Comparison of ENCODE assay signal across 19 mouse cellular contexts in genomic region chr7:122366635-122367034, GRCm38 (mm10).
"Had no signal": no experiment of that assay in that cellular context is flagged by ENCODE, and none has a peak within 500 bp of the region (broad histone marks: within the 10 kb centered on the region; RNA-seq: fewer than 3 reads in every experiment).

No protein-coding gene starts in this region.

- H3K36me3 ChIP-seq: kidney, embryonic 15.5 days; limb, embryonic 12.5 days; limb, embryonic 15.5 days had no signal

- H3K4me2 ChIP-seq: kidney, embryonic 15.5 days; limb, embryonic 12.5 days; limb, embryonic 15.5 days; liver, embryonic 11.5 days; lung, embryonic 14.5 days had no signal

- H3K27me3 ChIP-seq: kidney, embryonic 15.5 days; limb, embryonic 12.5 days; limb, embryonic 15.5 days had no signal

- H3K4me3 ChIP-seq: kidney, embryonic 15.5 days; left cerebral cortex, adult 2 months; limb, embryonic 12.5 days; limb, embryonic 15.5 days had no signal

- H3K9ac ChIP-seq: kidney, embryonic 15.5 days; limb, embryonic 12.5 days; limb, embryonic 15.5 days; liver, embryonic 14.5 days; liver, postnatal 0 days; lung, embryonic 14.5 days had no signal

- DNase-seq: kidney, adult 11 months; kidney, adult 8-10 months; kidney, postnatal 10 days; kidney, postnatal 36 days; layer of hippocampus, postnatal 36 days; liver, postnatal 0 days; lung, embryonic 14.5 days; midbrain, embryonic 14.5 days; thymus, adult 2 months; thymus, postnatal 14 days; thymus, postnatal 4 days had no signal

- ATAC-seq: liver, postnatal 0 days; lung, postnatal 0 days had no signal

- H3K27ac ChIP-seq: kidney, embryonic 15.5 days; left cerebral cortex, adult 2 months; limb, embryonic 12.5 days; limb, embryonic 15.5 days; liver, embryonic 14.5 days; macrophage had no signal

- H3K9me3 ChIP-seq: kidney, embryonic 15.5 days; limb, embryonic 12.5 days; limb, embryonic 15.5 days had no signal

- H3K4me1 ChIP-seq: kidney, embryonic 15.5 days; limb, embryonic 12.5 days; limb, embryonic 15.5 days had no signal
